Mouse (Mus musculus): ENCODE results near the gene Taz.
A peak's percentile ranks its signal among the peaks of the same experiment; 100 is the strongest.

The Taz gene

DNA sequence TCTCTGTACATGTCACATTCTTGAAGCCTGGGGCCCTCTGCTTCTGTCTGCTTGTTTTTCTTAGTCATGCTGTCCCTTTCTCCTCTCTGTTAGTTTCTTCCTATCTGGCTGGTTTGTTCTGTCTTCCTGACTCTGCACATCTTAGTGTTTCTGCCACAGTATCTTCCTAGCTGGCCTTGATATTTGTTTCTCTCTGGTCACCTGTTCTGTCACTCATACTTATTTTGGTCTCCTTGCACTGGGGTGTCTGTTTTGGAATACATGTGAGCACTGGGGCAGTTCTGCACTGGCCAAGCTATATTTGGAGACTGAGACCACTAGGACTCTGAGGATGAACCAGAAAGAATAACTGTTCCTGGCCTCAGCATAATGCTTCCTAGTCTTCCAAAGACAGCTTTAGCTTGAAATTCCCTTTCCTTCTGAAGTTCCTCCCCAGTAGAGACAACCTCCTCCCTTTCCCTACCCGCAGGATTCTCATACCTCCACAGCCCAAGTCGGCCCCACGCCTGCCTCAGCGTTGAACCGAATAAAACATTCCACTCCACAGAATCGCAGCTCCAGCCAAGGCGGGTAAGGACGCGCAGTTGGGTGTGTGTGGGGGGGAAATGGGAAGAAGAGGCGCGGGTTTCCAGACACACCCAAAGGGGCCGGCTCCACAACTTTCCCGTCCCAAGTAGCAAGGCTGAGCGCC lies 526 bp upstream of the Taz start:
- no peak for DNase-seq (ENCODE audit: low read depth, low spot score)

DNA sequence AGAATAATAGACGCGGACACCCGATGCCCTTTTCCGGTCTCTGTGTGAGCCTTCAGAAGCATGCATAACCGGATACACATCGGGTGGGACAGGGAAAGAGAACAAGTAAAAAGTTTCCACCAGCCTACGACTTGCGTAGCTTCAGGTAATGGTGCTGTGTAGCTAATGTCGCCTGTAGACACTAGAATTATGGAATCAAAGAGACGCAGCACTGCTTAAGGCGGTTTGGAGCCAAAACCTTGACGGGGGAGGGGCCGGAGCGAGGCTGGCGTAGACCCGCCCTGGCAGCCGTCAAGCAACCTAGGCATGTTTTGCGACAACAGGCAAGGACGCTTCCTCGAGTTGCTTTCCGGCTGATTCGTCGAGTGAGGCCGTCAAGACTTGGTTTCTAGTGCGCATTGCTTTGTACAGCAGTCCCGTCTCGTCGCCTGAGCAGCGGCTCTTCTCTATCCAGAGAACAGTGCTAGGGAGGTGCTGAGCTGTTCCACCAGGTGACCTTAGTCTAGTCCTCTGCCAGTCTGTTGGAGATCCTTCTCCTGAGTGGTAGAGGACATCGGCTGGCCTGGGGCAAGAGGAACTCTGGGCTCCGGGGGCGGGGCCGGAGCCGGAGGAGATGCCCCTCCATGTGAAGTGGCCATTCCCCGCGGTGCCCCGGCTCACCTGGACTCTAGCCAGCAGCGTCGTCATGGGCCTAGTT lies 831 bp downstream of the Taz start:
- DNase-seq (ENCODE audit: low read depth, low spot score): peak; percentile 92

DNA sequence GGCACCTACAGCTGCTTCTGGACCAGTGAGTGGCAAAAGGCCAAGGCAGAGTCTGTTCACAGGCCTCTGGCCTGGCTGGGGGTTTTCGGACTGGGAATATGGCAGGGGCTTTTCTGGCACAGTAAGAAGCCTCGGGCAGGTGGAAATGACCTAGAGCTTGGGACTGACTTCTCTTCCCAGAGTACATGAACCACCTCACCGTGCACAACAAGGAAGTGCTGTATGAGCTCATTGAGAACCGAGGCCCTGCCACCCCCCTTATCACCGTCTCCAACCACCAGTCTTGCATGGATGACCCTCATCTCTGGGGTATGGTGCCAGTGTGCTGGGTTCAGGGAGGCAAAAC lies 1.4 kb downstream of the Taz start:
- DNase-seq (ENCODE audit: low read depth, low spot score): no peak

GRCm38 (mm10) chrX:74293431-74293830 lies 11.7 kb downstream of the Taz start:
- no peak for DNase-seq (ENCODE audit: low read depth, low spot score)

GRCm38 (mm10) chrX:74296538-74297448 lies 15.1 kb downstream of the Taz start, which contains the start of gene Atp6ap1:
Atp6ap1 (plus strand) TSS chrX:74297097.
- DNase-seq (ENCODE audit: low read depth, low spot score): peak; percentile 96

GRCm38 (mm10) chrX:74298348-74298747 lies 16.6 kb downstream of the Taz start:
- no peak for DNase-seq (ENCODE audit: low read depth, low spot score)

GRCm38 (mm10) chrX:74299721-74300120 lies 18.0 kb downstream of the Taz start:
- no peak for DNase-seq (ENCODE audit: low read depth, low spot score)

GRCm38 (mm10) chrX:74304867-74305700 lies 23.4 kb downstream of the Taz start, which contains the start of gene Gdi1:
Gdi1 (plus strand) TSS chrX:74304998.
- DNase-seq (ENCODE audit: low read depth, low spot score): peak; percentile 93

DNA sequence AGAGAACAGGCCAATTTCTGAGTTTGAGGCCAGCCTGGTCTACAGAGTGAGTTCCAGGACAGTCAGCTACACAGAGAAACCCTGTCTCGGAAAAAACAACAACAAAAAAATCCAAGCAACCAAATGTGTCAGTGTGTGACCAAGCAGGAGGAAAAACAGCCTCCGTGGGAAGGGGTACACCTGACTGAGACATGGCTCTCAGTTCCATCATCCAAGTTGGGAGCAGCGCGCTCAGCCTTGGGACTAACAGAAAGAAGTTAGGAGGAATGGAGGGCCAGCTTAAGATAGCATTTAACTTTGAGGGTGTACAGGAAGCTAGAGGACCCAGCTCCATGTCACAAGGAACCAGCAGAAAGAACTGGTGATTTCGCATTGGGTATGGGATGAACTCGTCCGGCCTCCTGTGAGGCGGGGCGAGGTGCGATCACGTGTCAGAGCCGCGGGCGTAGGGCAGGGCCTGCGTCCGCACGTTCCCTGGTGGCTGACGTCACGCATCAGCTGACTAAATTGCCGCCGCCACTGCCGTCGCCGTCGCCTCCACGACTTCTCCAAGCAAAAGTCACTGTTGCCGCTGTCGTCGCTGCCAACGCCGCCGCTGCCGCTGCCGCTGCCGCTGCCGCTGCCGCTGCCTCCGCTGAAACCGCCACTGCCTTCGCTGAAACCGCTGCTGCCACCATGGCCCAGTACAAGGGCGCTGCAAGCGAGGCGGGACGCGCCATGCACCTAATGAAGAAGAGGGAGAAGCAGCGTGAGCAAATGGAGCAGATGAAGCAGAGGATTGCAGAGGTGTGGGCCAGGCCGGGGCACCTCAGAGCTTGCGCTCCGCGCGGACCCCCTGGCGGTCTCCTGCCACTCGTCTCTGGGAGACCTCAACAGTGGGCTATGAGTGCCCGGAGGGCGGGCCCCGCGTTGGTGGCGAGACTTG lies 31.1 kb downstream of the Taz start, which contains the start of gene Fam50a:
Fam50a (plus strand) TSS at position 494 of the 925 bp plus-strand sequence.
- peak; percentile 85 for DNase-seq (ENCODE audit: low read depth, low spot score)

- peak; percentile 79 for DNase-seq (ENCODE audit: low read depth, low spot score)
Measured at GRCm38 (mm10) chrX:74328725-74329161, 47.0 kb downstream of the Taz start, which contains the start of gene Plxna3. Plxna3 (plus strand) TSS chrX:74329066.

- no peak for DNase-seq (ENCODE audit: low read depth, low spot score)
Measured at GRCm38 (mm10) chrX:74329215-74329671, 47.5 kb downstream of the Taz start.

- DNase-seq (ENCODE audit: low read depth, low spot score): no peak
Measured at GRCm38 (mm10) chrX:74330166-74330930, 48.6 kb downstream of the Taz start.

Measured in R1 (cell line).